Mouse (Mus musculus) forebrain, embryonic 12.5 days (tissue): ENCODE data around the gene Gpr22. TPM values are rescaled to one million over a fixed set of nuclear protein-coding genes. Genes with fewer than 3 reads are reported as not detected.

ENCODE experiments used
- polyA plus RNA-seq: library from polyadenylated mRNA; unstranded; fragments of >200 nt; fragmentation: Nextera tagmentation; extraction: Ambion mirVana; gene quantifications from 2 replicates; pipeline ENCODE4 v1.2.1, GENCODE M21; 2016

Gpr22 gene
- polyA plus RNA-seq, 1 experiment from 2014 or later, result 4.2 TPM

Other genes with a start within 250 kb of the Gpr22 start
- 16.3 and 19.7 TPM in 2 replicates for gene Cbll1, start 214.3 kb downstream of the Gpr22 start, polyA plus RNA-seq
- gene Slc26a4, start 154.0 kb downstream of the Gpr22 start, polyA plus RNA-seq, result 0.06 TPM in 1 of 2 replicates, not detected in the other
- 28.7 and 29.5 TPM in 2 replicates for gene Bcap29, start 79.3 kb downstream of the Gpr22 start, polyA plus RNA-seq
- 7.4 and 9.5 TPM in 2 replicates for gene Dus4l, start 59.1 kb downstream of the Gpr22 start, polyA plus RNA-seq
- gene Cog5, start 59.1 kb downstream of the Gpr22 start, polyA plus RNA-seq, result 30.2 and 30.8 TPM in 2 replicates
- 81.3 and 85.2 TPM in 2 replicates for gene Hbp1, start 236.6 kb upstream of the Gpr22 start, polyA plus RNA-seq